Mouse (Mus musculus): ENCODE measurements around the gene Clcn2. TPM values are rescaled to one million over a fixed set of nuclear protein-coding genes. Genes with fewer than 3 reads are reported as not detected.
A peak's percentile ranks its signal among the peaks of the same experiment; 100 is the strongest.

The Clcn2 gene
- total RNA-seq, 2 experiments from 2014 or later: 2.3 to 2.7 TPM

DNA sequence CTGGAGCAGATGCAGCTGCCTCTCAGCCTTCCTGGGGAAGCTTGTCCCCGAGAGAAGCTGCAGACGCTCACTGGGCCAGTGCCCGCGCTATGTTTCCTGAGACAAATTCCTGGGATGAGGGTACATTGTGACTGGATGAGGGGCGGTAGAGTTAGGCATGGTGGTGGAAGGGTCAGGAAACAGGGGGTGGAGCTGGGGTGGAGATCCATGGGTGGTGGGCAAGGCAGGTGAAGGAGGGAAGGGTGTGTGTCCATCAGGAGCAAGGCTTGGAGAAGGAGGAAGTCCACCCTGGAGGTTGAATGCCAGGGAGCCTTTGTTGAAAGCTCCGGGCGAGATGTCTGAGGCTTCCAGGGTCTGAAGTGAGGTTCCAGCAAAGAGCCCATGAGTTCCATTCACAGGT, 7.8 kb upstream of the Clcn2 start:
- DNase-seq: no peak
- intact Hi-C loops (cut with DNase I; ENCODE audit: low total_unique reads): no loop called here

DNA sequence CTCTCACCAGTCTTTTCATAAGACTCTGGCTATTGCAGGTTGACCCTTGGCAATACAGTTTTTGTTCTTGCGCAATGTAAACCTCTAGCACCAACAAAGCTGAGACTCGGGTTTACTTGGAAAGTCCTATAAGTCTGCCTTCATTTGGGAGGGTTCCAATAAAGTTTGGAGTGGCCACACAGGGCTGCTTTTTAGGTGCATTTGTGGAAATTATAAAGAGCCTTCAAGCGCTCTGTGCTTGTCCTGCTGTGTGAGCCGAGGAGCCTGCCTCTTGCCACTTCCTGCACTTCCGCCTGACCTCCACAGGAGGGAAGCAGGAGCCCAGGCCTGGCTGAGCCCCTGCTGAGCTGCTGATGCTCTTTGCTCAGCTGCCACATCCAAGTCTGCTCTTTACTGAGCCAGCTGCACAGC, 6.8 kb upstream of the Clcn2 start:
- DNase-seq: peak; percentile 75
- intact Hi-C loops (cut with DNase I; ENCODE audit: low total_unique reads): no loop called here

DNA sequence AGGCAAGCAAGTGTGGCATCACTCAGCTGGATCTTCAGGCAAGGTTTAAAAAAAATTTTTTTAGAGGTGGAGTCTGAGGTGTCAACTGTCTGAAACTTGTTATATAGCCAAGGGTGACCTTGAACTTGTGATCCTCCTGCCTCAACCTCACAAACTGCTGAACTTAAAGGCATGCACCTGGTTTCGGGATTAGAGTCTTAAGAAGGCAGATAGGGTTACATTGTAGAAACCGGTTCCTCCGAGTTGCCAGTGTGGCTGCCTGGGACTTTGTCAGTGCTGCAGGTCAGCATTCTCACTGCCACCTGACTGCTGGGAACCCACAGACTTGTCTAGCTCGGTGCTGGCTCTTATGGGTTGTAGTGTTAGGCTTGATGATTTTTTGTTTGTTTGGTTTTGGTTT, 5.7 kb upstream of the Clcn2 start:
- DNase-seq: no peak
- intact Hi-C loops (cut with DNase I; ENCODE audit: low total_unique reads): no loop called here

DNA sequence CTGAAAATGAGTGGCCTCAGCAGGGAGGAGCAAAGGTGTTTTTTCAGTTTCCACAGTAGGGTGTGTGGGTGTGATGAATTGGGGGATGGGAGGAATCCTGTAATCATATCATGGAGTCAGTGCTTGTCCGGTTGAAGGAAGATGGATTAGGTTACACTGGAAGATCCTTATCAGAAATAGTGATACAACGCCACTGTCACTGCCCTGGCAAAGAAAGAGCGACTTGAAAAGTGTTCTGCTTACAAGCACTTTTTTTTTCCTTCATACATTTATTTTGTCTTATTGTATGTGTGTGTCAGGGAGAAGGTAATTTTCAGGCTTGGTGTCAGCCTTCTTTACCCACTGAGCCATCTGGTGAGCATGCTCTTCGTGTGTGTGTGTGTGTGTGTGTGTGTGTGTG, 5.2 kb upstream of the Clcn2 start:
- DNase-seq: no peak
- intact Hi-C loops (cut with DNase I; ENCODE audit: low total_unique reads): no loop called here

DNA sequence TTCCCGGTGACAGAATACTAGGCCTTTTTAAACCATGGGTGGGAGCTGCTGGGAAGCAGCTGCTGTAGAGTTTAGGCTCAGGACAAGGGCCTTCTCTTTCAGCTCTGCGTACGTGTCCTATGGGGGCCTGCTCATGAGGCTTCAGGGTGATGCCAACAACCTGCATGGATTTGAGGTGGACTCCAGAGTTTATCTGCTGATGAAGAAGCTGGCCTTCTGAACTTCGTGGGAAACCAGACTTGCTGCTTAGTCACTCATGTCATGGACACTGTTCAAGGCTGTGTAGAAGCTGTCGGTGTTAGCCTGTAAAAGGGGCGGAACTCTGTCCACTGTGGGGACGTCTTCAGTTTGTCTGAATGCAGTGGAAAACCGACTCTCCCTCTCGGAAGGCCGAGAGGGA, 4.3 kb upstream of the Clcn2 start:
- intact Hi-C loops (cut with DNase I; ENCODE audit: low total_unique reads): loop anchor here (2.0 kb wide), 1 partner anchor 41 kb away; no protein-coding TSS in a partner anchor
- no peak for DNase-seq

DNA sequence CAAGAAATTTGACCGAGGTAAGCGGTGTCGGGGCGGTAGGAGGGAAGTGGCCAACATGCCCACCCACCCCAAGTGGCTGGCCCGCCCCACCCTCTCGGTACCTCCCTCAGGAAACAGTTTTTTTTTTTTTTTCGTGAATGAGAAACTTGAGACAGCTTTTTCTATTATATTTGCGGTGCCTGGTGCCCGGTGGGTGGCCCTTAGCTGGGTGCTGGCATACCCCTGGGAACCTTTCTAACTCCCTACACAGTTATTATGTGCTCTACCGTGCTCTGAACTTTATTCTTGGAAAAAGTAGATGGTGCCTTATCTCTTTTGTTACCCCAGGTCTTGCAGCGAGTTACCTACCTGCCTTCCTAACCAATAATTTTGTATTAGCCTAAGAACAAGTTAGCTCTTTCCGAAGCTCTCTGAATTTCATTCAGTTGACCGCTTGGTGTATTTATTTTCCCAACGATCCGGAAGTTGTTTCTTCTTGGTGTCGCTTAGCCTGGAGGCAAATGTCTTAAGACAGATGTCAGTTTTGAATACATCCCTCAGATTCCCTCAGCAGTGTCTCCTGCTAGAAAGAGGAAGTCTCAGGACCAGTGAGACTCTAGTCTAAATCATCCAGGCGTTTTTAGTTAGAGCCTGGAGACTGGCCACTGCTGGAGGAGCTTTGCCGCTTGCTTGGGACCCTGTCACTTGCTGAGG, 578 bp upstream of the Clcn2 start:
- no peak for DNase-seq
- intact Hi-C loops (cut with DNase I; ENCODE audit: low total_unique reads): no loop called here

DNA sequence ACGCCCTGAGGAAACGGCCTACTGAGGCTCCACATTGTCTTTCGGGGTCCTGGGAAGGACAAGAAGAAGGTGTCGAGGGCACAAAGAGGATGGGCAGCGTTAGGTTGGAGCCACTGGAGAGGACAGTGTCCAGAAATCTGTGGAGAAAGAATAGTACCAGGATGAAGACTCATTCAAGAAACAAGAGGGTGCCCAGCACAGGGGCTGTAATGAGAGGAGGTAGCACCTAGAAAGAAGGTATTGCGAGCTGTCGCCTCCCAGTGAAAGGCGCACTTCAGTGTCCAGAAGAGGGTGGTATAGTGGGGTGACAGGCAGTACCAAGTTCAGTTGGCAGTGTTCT, 735 bp downstream of the Clcn2 start:
- intact Hi-C loops (cut with DNase I; ENCODE audit: low total_unique reads): no loop called here
- no peak for DNase-seq

DNA sequence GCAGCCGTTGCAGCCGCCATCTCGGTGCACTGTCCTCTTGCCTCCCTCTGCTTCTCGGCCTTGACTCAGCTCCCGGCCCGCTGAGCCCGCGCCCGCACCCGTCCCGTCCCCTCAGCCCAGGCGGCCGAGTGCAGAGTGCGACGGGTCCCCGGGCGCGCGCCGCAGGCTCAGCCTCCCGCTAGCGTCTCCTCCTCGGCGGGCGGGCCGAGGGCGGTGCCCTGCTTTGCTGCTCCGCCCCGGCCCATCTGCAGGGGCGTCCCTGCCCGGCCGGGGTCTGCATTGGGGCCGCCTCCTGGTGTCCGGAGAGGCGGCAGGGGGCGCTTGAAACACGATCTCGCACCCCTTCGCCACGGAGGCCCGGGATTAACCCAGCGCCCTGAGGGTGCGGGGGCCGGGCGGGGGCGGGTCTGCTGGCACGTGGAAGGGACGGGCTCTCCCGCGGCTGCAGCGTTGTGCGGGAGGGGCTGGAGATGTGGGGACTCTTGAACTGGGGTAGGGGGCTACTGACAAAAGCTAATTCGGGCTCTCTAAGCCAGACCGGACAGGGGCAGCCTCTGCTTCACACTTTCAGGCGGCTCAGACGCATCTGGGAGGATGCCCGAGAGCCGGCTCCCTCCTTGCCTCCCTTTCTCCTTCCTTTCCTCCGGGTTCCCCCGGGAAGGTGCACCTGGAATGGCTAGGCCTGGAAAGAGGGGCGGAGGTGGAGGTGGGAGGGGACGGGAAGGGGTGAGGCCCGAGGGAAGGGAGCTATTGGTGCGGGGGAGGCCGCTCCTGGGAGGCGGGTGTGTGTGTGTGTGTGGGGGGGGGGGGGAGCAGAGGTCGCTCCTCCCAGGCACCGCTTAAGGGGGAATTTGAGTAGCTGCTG, 1.3 kb downstream of the Clcn2 start:
- intact Hi-C loops (cut with DNase I; ENCODE audit: low total_unique reads): no loop called here
- DNase-seq: peak; percentile 85

DNA sequence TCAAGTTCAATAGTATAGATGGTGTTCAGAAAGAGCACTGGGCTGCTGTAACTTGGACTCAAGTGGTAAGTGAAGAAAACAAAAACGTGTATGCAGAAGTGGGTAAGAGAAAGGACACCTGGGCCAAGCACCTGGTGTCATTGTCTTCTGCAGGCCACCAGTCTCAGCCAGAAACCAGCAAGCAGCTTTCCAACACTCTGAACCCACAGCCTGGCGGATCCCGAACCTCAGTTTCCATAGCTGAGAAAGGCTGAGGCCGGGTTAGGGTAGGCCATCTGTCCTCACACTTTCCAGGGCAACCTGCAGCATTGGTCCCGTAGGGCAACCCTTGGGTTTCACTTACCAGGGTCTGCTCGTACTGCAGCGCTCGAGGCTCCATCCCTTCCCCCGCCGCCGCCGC, 2.0 kb downstream of the Clcn2 start:
- intact Hi-C loops (cut with DNase I; ENCODE audit: low total_unique reads): no loop called here
- DNase-seq: no peak

DNA sequence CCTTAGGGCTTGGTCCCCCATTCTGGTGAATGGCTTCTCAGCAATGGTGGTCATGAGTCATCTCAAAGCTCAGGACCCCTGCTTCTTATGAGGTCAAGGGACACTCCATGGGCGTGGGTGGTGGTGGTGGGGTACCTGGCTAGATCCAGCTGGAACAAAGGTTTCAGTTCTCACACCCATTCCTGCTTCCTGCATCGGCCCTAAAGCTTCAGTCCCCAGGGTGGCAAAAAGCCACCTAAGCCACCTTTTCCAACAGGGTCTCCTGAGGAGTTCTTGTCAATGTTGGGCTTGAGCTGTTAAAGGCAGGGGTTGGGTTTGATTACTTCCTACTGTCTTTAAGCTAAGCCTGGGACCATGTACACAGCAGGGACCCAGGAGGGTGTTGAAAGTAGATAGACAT, 2.4 kb downstream of the Clcn2 start:
- intact Hi-C loops (cut with DNase I; ENCODE audit: low total_unique reads): no loop called here
- no peak for DNase-seq

DNA sequence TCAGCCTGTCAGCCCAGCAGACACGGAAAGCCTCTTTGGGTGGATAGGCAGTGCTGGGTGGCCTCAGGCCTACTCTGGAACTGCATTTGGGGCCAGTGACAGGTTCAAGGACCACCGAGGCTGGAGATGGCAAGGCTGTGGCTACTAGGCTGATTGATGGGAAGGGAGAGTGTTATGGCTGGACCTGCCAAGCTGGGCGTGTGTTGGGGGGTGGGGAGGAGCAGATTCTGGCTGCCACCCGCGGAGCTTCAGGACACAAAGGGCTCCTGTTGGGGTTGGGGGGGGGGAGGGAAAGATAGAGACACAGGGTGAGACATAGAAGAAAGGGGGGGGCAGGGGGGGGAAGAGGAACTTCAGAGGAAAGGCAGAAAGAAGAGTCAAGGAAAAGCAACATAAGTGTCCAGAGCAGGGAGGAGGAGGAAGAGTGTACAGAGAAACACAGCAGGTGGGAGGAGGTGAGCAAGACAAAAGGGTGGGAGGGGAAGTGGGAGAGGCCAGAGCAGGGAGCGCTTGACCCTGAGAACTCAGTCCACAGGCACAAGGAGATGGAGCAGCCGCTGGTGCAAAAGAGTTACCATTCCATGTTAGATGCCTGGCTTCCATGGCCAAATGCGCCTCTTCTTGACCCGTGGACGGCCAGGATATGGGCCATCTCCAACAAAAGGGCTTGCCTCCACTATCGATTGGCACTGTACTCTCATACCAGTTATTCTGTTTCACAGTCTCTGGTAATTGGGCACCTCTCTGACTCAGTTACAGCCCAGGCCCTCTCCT, 3.1 kb downstream of the Clcn2 start:
- intact Hi-C loops (cut with DNase I; ENCODE audit: low total_unique reads): no loop called here
- DNase-seq: no peak

DNA sequence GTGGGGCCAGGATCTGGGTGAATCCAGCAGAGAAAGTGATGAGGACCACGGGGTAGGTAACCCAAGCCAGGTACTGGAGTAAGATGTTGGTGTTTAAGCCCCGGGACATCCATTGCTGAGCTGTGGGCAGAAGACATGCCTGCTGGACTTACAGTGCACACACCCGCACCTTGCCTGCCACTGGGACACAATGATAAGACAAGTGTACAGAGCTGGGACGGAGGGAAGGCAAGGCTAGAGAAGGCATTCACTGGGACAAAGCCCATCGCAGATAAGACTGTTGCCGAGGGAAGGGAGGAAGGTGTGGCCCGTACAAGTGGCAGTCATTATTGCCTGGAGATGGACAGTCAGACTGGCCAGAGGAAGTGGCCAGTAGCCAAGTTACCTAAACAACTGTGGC, 4.7 kb downstream of the Clcn2 start:
- intact Hi-C loops (cut with DNase I; ENCODE audit: low total_unique reads): no loop called here
- no peak for DNase-seq

DNA sequence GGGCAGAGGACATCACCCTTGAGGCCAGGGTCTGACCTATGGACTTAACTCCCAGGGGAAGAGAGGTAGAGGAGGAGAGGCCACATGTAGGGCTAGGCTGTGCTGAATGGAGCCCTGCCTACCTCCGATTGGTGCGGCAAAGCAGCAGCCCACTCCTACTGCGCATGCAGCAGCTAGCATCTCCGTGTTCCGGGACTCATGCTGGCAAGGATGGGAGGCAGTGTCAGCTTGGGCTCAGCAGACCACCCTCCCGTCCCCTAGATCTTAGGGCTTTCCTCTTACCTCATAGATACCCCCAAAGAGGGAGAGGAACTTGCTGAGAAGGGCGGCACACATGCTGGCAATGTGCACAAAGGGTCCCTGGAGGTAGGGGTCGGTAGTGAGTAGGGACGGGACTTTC, 5.4 kb downstream of the Clcn2 start:
- DNase-seq: no peak
- intact Hi-C loops (cut with DNase I; ENCODE audit: low total_unique reads): no loop called here

DNA sequence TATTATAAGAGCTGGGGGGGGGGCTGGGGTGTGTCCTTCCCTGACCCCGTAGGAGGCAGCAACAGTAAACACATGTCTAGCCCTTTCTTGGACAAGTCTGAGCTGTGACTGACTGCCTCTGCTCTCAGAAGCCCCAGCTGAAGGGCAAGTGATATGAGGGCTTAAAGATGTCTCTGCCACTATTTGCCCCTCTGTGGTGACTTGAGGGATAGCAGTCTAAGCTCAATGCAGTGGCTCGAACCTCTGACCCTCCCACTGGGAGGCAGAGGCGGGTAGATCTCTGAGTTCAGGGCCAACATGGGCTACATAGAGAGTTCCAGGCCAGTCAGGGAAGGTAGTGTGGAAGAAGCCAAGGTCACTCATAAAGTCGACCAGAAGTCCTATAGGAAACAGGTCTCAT, 6.7 kb downstream of the Clcn2 start:
- intact Hi-C loops (cut with DNase I; ENCODE audit: low total_unique reads): no loop called here
- DNase-seq: no peak

DNA sequence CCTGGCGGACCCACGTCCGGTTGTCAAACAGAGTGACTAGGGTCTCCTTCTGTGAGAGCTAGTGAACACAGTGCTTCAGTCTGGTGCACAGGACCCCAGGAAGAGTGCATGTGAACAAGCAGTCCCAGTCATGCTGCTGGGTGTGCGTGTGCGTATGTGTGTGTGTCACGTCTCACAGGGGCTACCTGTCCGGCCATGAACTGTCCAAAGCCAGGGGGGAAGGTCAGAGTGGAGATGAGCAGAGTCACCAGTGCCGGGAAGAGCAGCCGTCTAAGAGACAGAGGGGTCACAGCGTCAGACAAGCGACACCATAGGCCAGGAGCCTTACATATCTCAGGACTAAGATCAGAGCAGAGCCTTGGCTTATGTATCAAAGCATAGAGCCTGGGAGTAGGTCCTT, 7.2 kb downstream of the Clcn2 start:
- intact Hi-C loops (cut with DNase I; ENCODE audit: low total_unique reads): no loop called here
- DNase-seq: no peak

DNA sequence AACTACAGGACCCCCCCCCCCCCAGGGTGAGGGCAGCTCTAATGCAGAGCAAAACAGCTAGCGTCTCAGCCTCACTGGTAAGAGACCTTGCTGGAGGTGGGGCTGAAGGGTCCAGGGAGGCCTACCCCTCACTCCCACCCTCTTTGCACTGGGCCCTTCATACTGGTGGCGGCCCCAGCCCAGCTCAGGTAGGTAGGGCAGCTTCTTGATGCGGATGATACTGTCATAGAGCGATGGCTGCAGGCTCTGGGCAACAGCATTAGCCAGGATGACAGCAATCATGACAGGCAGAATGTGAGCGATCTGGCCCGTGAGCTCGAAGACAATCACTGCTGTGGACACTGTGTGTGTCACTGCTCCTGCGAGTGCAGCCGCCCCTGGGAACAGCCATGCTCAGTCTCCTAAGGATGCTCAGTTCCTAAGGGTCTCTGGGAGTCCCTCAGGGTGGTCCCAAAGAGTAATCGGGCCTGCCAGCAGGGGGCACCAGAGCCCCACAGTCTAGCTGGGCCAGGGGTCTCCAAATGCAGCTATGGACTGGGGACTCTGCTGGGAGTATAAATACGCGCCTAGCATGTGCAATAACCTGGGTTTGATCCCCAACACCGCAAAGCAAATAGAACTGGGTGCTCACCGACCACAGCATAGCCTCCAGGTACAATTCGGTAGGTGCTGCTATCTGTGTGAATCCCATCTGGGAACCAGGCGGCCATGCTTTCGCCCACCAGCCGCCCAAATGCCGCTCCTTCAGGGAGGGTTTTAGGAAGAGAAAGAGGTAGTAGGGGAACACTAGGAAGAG, 8.4 kb downstream of the Clcn2 start:
- intact Hi-C loops (cut with DNase I; ENCODE audit: low total_unique reads): loop anchor here (5.0 kb wide), 1 partner anchor 53 kb away; no protein-coding TSS in a partner anchor
- DNase-seq: no peak

DNA sequence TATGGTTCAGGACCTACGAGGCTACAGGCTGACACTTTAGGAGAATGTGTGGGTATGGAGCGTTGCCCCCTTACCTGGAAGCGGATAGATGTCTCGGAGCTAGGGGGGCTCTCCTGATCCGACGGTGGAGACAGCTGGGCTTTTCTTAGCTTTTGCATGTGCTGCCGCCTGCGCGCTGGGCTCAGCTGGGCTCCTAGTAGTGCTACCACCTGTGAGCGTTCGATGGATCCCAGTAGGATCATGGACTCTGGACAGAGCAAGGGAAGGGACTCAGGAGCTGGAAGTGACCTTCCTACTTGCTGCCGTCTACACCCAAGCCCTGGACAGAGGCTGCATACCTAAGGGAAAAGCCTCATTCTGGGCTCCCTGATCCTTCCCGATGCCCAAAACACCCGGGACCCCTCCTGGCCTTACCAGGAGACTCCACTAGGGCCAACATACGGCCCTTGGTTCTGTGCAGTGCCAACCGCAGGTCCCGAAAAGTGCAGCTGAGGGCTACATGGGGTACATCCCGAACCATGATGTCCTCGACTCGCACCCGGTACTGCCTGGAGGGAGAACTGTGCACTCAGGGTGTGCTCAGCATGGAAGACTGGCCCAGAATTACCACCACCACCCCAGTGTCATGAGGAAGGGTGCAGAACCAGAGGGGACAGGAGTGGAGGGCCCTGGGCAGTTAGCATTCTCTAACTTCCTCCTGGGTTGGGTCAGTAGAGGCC, 9.2 kb downstream of the Clcn2 start:
- DNase-seq: no peak
- intact Hi-C loops (cut with DNase I; ENCODE audit: low total_unique reads): loop anchor here (5.0 kb wide), 1 partner anchor 54 kb away; no protein-coding TSS in a partner anchor

DNA sequence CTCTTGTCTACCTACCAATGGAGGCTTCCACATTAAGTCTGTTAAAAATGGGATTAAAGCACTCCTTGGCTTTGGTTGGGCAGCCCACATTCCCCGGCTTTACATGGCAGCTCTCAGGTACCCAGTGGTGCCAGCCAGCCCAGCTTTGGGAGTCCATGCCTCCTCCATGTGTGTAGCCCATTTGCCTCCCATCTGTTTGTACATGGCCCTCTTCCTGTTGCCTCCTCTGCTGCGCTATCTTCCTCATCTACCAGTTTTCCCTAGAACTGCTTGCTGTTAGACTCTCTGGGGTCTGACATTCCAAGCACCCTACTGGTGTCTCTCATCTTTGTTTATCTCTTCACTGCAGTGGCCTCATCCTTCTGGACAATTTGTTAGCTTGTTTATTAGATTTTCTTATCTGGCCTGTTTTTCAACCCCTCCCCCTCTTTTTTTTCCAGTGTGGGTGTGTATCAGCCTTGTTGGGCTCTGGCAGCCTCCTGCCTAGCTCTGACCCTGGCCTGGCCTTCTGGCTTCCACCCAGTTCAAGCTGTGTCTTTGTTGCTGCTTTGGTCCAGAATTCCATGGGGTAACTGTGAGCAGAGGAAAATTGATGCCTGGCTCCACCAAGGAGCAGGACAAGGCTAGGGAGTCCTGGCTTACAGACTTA, 11.0 kb downstream of the Clcn2 start:
- no peak for DNase-seq
- intact Hi-C loops (cut with DNase I; ENCODE audit: low total_unique reads): loop anchor here (5.0 kb wide), 1 partner anchor 56 kb away; no protein-coding TSS in a partner anchor
